Mouse (Mus musculus): ENCODE measurements around the gene Jazf1.

DNA sequence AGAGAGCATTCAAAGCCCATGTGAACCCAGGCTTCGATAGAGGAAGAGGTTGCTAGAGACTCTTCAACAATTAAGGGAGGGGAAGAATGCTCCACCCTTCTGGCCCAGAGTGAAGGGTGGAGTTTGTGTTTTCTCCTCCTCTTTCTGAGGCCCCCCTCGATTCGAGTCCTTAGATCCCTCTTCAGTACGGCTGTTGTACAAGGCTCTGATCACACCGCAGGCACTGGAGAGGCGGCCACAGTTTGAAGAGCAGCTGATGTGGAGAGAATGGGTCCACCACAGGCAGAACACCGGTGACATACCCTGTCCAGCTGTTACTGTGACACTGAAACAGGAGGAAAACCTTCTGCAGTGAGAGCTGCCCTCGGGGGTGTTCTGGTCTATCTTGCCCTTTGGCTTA lies 292.5 kb downstream of the Jazf1 start:
- no peak for TF ChIP-seq CTCF (IDR thresholded peaks at IDR 0.05; ENCODE audit: extremely low read depth, insufficient read depth, insufficient read length, insufficient replicate concordance)
- no peak for TF ChIP-seq POLR2A (IDR thresholded peaks at IDR 0.05; ENCODE audit: low read depth, low read length)

Measured in spleen, adult 2 months (tissue).